7 mouse cellular contexts compared by ENCODE assay signal in genomic region chr13:8885445-8886184, GRCm38 (mm10). TPM values are rescaled to one million over a fixed set of nuclear protein-coding genes. Genes with fewer than 3 reads are reported as not detected.
A peak's percentile ranks its signal among the peaks of the same experiment; 100 is the strongest.
DNase-seq lines count a peak whose midpoint lies in the region; ATAC-seq lines count a peak whose summit lies in the region.

TSS of gene Idi1 (plus strand) at chr13:8885501.

- peak; percentile 97 for DNase-seq in adrenal gland, postnatal 14 days
- DNase-seq in embryonic facial prominence, embryonic 11.5 days (ENCODE audit: low spot score): peak; percentile 98
- DNase-seq in heart, adult 11 months: peak; percentile 100
- peak; percentile 99 for DNase-seq in kidney, adult 18-20 months
- peak; percentile 97 for DNase-seq in limb, embryonic 11.5 days (ENCODE audit: low spot score)
- DNase-seq in midbrain, embryonic 14.5 days: peak; percentile 99
- peak; percentile 91 to 95 for DNase-seq in spleen, adult 18-20 months

- peak within 1 kb of the TSS; percentile 55 for H3K4me2 ChIP-seq in embryonic facial prominence, embryonic 11.5 days (ENCODE audit: low read depth, low read length)
- H3K4me2 ChIP-seq in limb, embryonic 11.5 days (ENCODE audit: low read depth, severe bottlenecking): peak within 1 kb of the TSS; percentile 56
- peak within 1 kb of the TSS; percentile 71 for H3K4me2 ChIP-seq in midbrain, embryonic 14.5 days (ENCODE audit: low read length)

- H3K4me1 ChIP-seq in embryonic facial prominence, embryonic 11.5 days (ENCODE audit: control insufficient read depth, insufficient read depth, low read length): no peaks in the 10 kb centered on the region
- H3K4me1 ChIP-seq in limb, embryonic 11.5 days (ENCODE audit: control insufficient read depth, insufficient read depth, low read length): no peaks in the 10 kb centered on the region
- peaks cover 17% of the 10 kb centered on the region; the same call in 1 of the 2 replicates for H3K4me1 ChIP-seq in midbrain, embryonic 14.5 days (ENCODE audit: control insufficient read depth, insufficient read depth, low read length)

- H3K4me3 ChIP-seq in embryonic facial prominence, embryonic 11.5 days (ENCODE audit: low read depth, low read length): peak within 1 kb of the TSS; percentile 60
- H3K4me3 ChIP-seq in limb, embryonic 11.5 days (ENCODE audit: low read depth, low read length): peak within 1 kb of the TSS; percentile 58
- peak within 1 kb of the TSS; percentile 57 for H3K4me3 ChIP-seq in midbrain, embryonic 14.5 days (replicated peaks; ENCODE audit: low read depth, low read length)

- peak within 1 kb of the TSS; percentile 59 for H3K9ac ChIP-seq in embryonic facial prominence, embryonic 11.5 days (replicated peaks; ENCODE audit: low read length)
- H3K9ac ChIP-seq in limb, embryonic 11.5 days (ENCODE audit: low read length): peak within 1 kb of the TSS; percentile 38
- H3K9ac ChIP-seq in midbrain, embryonic 14.5 days (replicated peaks; ENCODE audit: low read length): peak within 1 kb of the TSS; percentile 59

- H3K9me3 ChIP-seq in embryonic facial prominence, embryonic 11.5 days (replicated peaks; ENCODE audit: control insufficient read depth, low read length): no peaks in the 10 kb centered on the region
- H3K9me3 ChIP-seq in limb, embryonic 11.5 days (ENCODE audit: control insufficient read depth, low read length): no peaks in the 10 kb centered on the region
- H3K9me3 ChIP-seq in midbrain, embryonic 14.5 days (ENCODE audit: control insufficient read depth, low read length): no peaks in the 10 kb centered on the region

- H3K27ac ChIP-seq in embryonic facial prominence, embryonic 11.5 days (replicated peaks; ENCODE audit: low read depth, low read length): peak within 1 kb of the TSS; percentile 75
- peak within 1 kb of the TSS; percentile 74 for H3K27ac ChIP-seq in limb, embryonic 11.5 days (replicated peaks; ENCODE audit: low read depth, low read length)
- peak within 1 kb of the TSS; percentile 97 for H3K27ac ChIP-seq in midbrain, embryonic 14.5 days (replicated peaks; ENCODE audit: low read depth, low read length)

- no peaks in the 10 kb centered on the region; the same call in 1 of the 2 replicates for H3K36me3 ChIP-seq in embryonic facial prominence, embryonic 11.5 days (replicated peaks; ENCODE audit: control insufficient read depth, insufficient read depth, low read depth, low read length)
- peaks cover 3% of the 10 kb centered on the region; the same call in 1 of the 2 replicates for H3K36me3 ChIP-seq in limb, embryonic 11.5 days (ENCODE audit: control insufficient read depth, insufficient read depth, low read length)
- peaks cover 21% of the 10 kb centered on the region for H3K36me3 ChIP-seq in midbrain, embryonic 14.5 days (ENCODE audit: control insufficient read depth, insufficient read depth, low read length)

- under 1% methylated on average over 46 of the region's 46 CpGs for WGBS in embryonic facial prominence, embryonic 11.5 days
- under 1% methylated on average over 46 of the region's 46 CpGs for WGBS in limb, embryonic 11.5 days
- WGBS in midbrain, embryonic 14.5 days: under 1% methylated on average over 46 of the region's 46 CpGs

- no peaks in the 10 kb centered on the region for H3K27me3 ChIP-seq in embryonic facial prominence, embryonic 11.5 days (ENCODE audit: control insufficient read depth, insufficient read depth, low read length)
- no peaks in the 10 kb centered on the region for H3K27me3 ChIP-seq in limb, embryonic 11.5 days (ENCODE audit: control insufficient read depth, insufficient read depth, low read length)
- H3K27me3 ChIP-seq in midbrain, embryonic 14.5 days (ENCODE audit: control insufficient read depth, insufficient read depth, low read length): no peaks in the 10 kb centered on the region

- ATAC-seq in embryonic facial prominence, embryonic 11.5 days (replicated peaks; ENCODE audit: insufficient number of reproducible peaks, low FRiP score, low TSS enrichment, low read depth): peak; percentile 100
- peak; percentile 100 for ATAC-seq in limb, embryonic 11.5 days (ENCODE audit: insufficient number of reproducible peaks, low FRiP score, low TSS enrichment, low read depth)
- peak; percentile 100 for ATAC-seq in midbrain, embryonic 14.5 days (ENCODE audit: low FRiP score, low TSS enrichment)

RNA-seq across cellular contexts. Expression of gene Idi1, which starts in this region (rescaled TPM):
- total RNA-seq in adrenal gland, postnatal 14 days (2021): 32.0 and 58.2 TPM in 2 replicates
- polyA plus RNA-seq in embryonic facial prominence, embryonic 11.5 days (2014; fragmentation: Nextera tagmentation; extraction: Ambion mirVana): 111 and 125 TPM in 2 replicates
- polyA plus RNA-seq in limb, embryonic 11.5 days (2014; fragmentation: Nextera tagmentation; extraction: Ambion mirVana): 97.5 and 105 TPM in 2 replicates
- 66.6 and 81.8 TPM in 2 replicates for polyA plus RNA-seq in midbrain, embryonic 14.5 days (2014; fragmentation: Nextera tagmentation; extraction: Ambion mirVana)

Comparison
In these comparisons a context has a peak if more than half of its experiments do, and no peak if none do; other contexts are left out.
1. Peak in every context shown above with its lines: DNase-seq, ATAC-seq, H3K4me3 ChIP-seq and H3K27ac ChIP-seq.